Mouse (Mus musculus): ENCODE data around the gene Gamt.
"Not testable (repeated sequence)": the region's sequence is repeated elsewhere in the genome, so short reads cannot be mapped to it uniquely, and the experiment has no call there.

The Gamt gene

DNA sequence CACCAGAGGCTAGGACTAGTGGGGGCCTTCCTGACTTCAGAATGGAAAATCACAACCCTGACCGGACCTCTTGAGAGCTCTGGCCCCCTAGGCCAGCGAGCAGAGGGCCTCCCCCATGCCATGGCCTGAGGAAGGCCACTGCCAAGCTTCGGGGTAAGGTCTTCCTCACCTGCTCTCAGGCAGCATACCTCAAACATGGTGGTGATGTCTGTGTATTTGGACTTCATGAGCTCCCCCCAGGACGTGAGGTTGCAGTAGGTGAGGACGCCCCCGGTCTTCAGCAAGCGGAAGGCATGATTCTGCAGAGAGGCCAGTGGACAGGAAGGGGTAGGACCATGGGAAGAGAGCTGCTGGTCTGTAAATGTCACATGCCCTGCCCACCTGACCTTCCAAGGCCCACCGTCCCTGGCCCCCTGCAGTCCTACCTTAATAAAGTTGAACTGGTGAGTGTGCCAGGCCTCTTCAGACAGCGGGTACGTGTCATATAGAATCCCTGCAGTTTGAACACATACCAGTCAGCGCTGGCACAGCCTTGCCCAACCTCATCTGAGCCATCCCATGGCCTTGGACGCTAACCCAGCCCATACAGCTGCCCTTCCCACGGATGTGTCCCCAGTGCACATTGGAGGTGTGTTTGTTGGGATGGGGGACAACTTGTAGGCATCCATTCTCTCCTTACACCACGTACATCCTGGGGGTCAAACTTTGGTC is 1.9 kb downstream of the Gamt start:
- DNase-seq (ENCODE audit: low read depth, low spot score): no peak

- DNase-seq (ENCODE audit: low read depth, low spot score): no peak
Observed at GRCm38 (mm10) chr10:80257936-80258335, 2.9 kb downstream of the Gamt start.

GRCm38 (mm10) chr10:80255881-80256535 is 4.8 kb downstream of the Gamt start:
- DNase-seq (ENCODE audit: low read depth, low spot score): no peak

GRCm38 (mm10) chr10:80254331-80255297 is 6.2 kb downstream of the Gamt start:
- no peak for DNase-seq (ENCODE audit: low read depth, low spot score)

DNA sequence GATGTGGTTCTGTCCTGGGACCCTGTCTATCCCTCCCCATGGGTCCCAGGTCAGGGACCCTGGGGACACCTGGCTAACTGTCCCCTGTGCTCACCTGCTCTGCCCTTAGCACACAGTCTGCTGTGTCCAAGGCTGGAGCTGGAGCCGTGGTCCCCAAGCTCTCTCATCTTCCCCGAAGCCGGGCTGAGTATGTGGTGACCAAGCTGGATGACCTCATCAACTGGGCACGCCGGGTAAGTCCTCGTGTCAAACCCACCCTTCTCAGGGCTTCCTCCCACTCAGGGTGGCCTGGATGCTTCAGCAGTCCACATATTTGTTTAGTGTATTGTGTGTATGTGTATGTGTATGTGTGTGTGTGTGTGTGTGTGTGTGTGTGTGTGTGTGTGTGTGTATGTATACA is 7.3 kb downstream of the Gamt start:
- no peak for DNase-seq (ENCODE audit: low read depth, low spot score)

GRCm38 (mm10) chr10:80252493-80253274 is 8.1 kb downstream of the Gamt start:
- DNase-seq (ENCODE audit: low read depth, low spot score): no peak

GRCm38 (mm10) chr10:80252011-80252410 is 8.8 kb downstream of the Gamt start:
- DNase-seq (ENCODE audit: low read depth, low spot score): no peak

GRCm38 (mm10) chr10:80250573-80250972 is 10.2 kb downstream of the Gamt start:
- DNase-seq (ENCODE audit: low read depth, low spot score): no peak

- no peak for DNase-seq (ENCODE audit: low read depth, low spot score)
Observed at GRCm38 (mm10) chr10:80250059-80250458, 10.8 kb downstream of the Gamt start.

- DNase-seq (ENCODE audit: low read depth, low spot score): peak; percentile 97
Observed at GRCm38 (mm10) chr10:80248971-80249640, 11.7 kb downstream of the Gamt start, which contains the start of gene Ndufs7. Ndufs7 (plus strand) TSS chr10:80249121.

GRCm38 (mm10) chr10:80248437-80248836 is 12.4 kb downstream of the Gamt start:
- DNase-seq (ENCODE audit: low read depth, low spot score): not testable (repeated sequence)

DNA sequence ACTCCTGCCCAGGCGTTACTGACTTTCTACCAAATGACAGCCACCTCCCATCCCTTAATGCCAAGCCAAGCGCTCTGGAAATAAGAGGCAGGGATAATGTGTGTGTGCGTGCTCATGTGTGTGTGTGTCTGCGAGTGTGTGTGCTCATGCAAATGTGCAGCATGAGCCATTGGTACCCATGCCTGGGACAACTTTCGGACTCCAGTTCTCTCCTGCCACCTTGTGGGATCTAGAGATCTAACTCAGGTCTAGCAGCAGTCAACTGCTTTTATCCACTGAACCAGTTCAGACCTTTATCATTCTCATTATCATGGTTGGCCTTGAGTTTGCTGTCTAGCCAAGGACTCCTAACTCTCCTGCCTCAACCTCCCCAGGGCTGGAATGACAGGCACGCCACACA is 13.0 kb downstream of the Gamt start:
- DNase-seq (ENCODE audit: low read depth, low spot score): peak; percentile 62

DNA sequence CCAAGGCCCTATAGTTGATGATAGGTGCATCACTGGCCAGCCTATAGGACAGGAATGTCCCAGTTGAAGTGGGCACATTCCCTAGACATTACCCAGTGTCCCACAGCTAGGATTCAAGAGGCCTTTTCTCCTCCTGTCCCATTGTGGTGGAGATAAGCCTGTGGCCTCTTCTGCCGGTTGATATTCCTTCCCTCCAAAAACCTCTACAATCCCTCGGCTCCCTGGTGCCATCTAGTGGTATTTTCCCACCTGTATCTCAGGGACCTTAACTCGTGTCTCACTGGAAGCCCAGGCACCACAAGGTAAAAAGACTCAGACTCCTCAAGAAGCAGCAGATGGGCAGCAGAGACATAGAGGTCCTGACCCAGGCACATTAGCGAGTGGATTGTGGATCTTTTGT is 15.2 kb downstream of the Gamt start:
- peak; percentile 87 for DNase-seq (ENCODE audit: low read depth, low spot score)

DNA sequence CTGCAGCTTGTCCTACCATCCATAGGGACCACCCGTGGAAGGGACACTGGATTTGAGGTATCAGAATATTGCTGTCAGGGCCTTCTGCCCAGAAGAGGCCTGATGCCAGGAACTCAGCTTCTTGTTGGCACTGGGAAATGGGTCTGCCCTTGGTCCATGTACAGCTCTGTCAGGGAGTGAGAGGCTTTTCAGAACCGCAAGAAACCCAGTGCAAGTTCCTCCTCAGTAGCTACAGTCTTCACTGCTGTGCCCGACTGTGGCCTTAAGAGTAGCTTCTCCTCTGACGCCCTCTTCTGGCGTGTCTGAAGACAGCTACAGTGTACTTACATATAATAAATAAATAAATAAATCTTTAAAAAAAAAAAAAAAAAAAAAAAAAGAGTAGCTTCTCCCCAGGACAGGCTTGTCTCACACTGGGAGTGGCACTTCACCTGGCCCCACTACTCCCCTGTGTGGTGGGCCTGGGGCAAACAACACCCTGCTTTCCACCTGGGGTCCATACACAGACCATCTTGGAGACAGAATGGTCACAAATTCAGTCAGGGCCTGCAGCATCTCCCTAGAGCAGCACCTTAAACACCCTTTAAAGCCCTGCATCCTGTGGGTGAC is 15.9 kb downstream of the Gamt start:
- DNase-seq (ENCODE audit: low read depth, low spot score): peak; percentile 67

- DNase-seq (ENCODE audit: low read depth, low spot score): no peak
Observed at GRCm38 (mm10) chr10:80242607-80243006, 18.2 kb downstream of the Gamt start.

GRCm38 (mm10) chr10:80242088-80242487 is 18.7 kb downstream of the Gamt start:
- no peak for DNase-seq (ENCODE audit: low read depth, low spot score)

DNA sequence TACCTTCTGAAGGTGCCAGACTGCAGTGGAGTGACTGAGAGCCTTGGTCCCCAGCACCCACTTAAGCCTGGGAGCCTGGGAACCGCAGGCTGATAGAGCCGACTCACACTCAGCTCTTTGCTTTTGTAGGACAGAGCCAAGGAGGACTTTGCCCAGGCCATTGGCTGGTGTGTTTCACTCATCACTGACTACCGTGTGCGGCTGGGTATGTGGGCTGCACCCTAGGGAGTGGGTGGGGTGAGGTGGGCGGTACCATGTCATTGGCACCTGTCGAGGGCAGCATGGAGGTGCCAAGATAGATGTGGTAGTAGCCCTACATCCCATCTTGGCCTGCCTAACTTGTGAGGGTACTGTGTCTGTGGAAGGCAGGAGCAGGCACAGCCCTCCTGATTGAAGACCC is 21.0 kb downstream of the Gamt start:
- no peak for DNase-seq (ENCODE audit: low read depth, low spot score)

GRCm38 (mm10) chr10:80238306-80238705 is 22.5 kb downstream of the Gamt start:
- no peak for DNase-seq (ENCODE audit: low read depth, low spot score)

DNA sequence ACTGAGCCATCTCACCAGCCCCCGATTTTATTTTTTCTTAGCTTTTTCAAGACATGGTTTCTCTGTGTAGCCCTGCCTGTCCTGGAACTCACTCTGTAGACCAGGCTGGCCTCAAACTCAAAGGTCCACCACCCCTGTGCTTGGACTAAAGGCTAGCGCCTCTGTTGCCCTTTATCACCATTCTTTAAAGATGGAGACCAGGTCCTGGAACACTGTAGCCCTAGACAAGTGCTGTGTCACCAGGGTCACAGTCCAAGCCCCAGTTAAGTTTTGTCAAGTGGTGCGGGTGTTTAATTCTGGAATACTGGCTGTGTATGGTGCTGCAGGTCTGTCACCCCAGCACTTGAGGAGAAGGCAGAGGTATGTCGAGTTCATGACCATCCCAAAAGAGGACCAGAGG is 23.8 kb downstream of the Gamt start:
- no peak for DNase-seq (ENCODE audit: low read depth, low spot score)

GRCm38 (mm10) chr10:80236145-80236825 is 24.5 kb downstream of the Gamt start:
- no peak for DNase-seq (ENCODE audit: low read depth, low spot score)
